Mouse (Mus musculus): ENCODE measurements at regions not wholly inside any gene's neighbourhood (a gene's known extent, or its start where the extent isn't known, plus 50 kb on each side); places are given as distances from the start of the nearest gene placed in this dataset.
A peak's percentile ranks its signal among the peaks of the same experiment; 100 is the strongest.
"Not testable (repeated sequence)": the region's sequence is repeated elsewhere in the genome, so short reads cannot be mapped to it uniquely, and the experiment has no call there.

DNA sequence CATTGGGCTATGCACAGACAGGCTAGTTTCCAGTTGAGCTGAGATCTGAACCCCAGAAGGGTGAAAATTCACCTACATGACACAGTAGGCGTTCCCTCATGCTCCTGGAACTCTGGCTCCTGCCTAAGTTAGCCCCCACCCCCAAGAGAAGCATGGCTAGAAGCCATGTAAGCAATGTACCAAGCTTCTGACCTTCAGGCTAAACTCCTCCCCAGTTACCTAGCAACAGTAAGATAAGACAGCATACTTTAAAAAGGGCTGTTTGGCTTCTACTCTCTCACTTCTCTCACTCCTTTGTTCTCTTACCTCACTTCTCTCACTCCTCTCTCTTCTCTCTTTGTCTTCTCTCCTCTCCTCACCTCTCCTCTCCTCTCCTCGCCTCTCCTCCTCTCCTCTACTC, 629.7 kb upstream of the Prmt6 start:
- DNase-seq: not testable (repeated sequence)

DNA sequence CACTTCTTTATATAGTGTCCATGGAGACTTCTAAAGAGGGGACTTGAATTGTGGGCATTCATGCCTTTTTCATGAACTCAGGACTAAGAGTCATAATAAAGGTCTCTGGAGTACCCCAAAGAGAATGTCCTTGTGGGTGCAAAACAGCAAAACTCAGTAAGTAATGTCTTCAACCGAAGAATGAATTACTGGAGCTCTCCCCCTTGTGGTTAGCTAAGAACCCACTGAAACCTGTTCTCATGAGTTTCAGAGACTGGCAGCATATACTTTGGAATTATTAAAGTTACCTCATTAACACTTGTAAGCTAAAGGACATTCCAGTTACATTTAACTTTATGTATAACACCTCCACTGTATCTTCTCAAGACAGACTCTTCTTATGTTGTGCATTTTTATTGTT, 615.2 kb upstream of the Prmt6 start:
- DNase-seq: no peak

DNA sequence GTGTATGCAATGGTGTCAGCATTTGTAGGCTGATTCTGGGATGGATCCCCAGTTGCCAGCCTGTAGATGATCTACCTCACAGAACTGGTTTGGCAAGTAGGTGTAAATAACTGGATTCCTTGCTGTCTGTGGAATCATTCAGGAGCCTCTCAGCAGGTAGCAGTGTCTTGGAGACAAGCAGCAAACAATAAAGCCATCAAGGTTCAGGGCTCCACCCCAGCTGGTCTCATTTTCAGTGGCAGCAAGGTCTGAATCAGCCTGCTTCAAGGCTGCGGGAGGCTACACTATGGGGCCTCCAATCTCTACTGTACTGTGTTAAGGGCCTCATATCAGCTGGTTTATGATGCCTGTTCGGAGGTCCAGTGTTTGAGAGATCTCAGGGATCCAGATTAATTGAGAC, 596.4 kb upstream of the Prmt6 start:
- no peak for DNase-seq

DNA sequence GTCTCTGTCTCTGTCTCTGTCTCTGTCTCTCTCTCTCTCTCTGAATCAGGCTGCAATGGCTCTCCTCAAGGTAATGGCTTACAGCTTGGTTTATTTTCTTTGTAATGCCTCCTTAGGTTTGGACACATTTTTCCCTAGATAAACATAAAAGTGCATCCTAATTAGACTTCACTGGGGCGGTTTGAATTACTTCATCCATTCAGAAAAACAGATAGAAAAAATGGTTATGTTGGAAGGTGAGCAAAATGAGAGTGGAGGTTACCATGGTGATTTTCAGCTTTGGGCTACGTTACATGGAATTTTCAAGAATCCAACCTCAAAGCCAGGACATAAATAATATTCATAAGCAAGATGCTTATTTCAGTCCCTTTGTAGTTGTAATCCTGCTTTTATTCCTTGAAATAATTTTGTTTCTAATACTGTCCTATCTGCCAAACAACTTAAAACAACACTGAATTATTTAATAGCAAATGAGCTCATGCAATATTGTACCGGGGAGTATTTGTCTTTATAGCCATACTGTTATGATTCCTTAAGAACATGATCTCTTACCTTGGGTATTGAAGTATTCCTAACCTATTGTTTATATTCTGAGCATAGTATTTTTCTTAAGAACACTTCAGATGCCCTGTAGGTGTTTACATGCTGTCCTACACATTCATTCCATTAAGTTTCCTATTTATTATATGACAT, 570.1 kb upstream of the Prmt6 start:
- DNase-seq: no peak

DNA sequence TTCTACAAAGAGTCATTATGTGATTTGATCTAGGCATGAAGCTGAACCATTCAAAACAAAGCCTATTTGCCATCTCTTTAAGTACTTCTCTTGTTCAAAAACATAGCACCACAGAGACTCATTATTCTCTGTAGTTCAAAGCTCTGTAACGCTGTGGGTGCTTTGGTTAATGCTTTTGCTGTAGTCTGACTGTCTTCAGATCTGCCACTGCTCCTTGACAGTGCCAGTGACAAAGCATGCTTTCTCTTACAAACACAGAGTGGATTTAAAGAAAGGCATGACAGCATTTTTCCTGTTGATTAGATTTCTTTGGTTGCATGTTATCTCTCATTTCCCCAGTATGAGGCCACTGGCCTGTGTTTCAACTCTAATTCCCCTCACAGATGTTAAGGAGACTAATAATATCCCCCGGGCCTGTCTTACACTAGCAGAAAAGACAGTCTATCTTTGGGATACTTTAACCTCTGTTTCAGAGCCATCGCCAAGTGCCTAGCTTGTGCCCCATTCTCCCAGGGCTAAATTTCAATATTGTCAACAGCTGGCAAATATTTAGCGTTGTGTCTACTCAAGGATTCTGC, 538.3 kb upstream of the Prmt6 start:
- DNase-seq: no peak

DNA sequence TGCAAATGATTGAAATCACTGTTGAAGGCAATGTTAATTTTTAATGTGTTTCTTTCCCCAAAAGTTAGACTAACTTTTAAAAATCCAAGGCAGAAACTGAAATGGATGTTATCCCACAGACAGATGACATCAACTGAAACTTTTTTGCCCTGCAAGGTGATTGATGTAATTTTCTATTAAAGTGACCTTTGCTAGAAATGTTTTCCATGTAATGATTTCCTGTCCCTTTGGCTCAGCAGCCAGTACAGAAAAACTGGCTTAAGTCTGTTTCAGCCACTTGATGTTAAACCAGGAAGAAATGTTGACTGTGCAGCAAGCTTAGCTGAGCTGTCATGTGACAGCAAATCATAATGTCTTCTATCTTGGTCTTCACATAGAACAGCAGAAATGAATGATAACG, 504.5 kb upstream of the Prmt6 start:
- DNase-seq: no peak

DNA sequence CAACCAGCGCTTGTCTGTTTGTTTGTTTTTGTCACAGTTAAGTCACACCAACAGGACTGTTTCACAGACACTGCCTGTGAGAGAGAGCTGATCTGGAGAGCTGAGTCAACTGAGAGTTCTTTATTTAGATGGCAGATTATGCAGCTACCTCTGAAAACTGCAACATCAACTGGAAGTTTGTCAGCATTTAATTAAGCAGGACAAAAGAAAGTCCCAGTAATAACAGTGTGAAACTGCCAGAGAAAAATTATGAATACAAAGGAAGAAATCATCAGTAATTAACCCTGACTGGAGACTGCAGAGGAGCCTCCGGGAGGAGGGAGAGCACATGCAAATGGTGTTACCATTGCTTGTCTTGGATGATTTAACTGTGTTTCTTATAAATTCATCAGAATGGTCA, 495.5 kb upstream of the Prmt6 start:
- DNase-seq: no peak

DNA sequence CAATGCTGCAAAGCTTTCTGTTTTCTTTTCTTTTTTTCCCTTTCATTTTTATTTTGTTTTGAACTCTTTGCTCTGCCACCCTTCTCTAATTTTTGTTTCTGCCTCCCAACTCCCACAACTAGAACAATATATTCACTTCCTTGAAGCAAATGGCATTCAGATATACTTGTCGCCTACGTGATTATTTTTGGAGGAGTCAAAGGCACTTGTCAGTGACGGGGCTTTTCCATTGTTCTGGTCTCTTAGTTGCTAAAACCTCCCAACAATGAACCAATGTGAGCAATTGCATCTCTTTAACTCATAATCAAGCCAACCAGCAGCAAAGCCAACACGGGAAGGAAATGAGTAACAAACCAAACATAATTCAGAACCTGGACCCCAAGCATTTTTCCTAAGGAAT, 449.3 kb upstream of the Prmt6 start:
- no peak for DNase-seq

DNA sequence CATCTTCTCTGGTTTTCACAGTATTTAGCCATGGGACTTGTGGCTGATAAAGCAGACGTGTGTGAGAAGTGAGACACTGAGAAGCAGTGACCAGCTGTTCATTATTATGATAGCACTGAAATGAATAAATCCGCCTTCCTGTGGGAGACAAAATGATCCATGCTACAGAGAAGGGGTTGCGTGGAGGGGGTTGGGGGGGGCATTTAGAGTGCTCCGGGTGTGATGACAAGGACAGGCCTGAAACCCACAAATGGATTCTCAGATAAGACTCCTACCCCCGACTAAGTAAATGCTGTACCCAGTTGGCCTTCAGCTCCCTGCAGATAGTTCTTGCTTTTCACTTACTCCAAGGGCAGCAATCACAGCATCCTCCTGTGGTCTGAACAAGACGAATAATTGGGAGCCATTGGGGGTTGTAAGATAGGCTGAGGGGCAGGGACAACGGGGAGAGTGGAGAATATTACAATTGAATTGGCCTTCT, 416.8 kb upstream of the Prmt6 start:
- DNase-seq: no peak

DNA sequence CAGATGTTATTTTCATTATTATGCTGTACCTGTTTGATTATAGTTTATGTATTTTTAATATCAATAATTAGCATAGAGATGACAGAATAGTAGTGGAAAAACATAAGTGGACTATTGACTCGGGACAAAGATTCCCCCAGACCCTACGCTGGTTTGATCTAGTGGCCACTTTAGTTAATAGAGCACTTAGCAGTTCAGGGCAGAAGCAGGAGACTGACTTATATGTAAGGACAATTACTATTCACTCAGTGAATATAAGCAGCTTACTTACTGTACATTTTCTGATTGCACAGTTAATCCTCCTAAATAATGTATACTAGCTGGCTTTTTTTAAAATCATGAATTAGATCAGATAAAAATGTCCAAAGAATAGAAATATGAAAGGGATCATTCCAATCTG, 416.2 kb upstream of the Prmt6 start:
- DNase-seq: no peak

DNA sequence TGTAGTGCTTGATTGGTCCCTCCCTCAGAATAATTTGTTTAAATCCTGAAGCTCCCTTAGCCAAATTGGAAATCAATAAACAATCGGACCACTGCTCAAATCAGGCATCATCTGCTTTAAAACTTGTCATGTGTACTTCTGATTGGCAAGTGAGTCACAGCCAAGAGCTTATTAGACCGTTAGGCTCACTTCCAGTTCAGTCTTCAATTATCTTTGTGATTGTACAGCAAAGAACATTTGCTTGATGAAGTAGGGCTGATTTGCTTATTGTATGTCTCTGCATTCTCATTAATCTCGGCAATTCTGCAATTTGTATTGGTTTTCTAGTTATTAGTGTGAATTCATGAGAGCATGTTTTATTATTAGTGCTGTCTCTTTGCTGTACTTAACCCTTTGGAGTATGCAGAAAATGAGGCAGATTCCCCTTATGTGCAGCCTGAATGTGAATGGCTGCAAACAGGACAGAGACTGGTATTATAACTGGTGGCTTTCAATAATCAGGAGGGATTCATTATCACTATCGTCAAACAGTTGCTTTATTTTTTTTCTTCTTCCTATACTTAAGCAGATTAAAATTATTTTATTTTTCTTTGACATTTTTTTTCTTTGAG, 406.8 kb upstream of the Prmt6 start:
- DNase-seq: no peak

DNA sequence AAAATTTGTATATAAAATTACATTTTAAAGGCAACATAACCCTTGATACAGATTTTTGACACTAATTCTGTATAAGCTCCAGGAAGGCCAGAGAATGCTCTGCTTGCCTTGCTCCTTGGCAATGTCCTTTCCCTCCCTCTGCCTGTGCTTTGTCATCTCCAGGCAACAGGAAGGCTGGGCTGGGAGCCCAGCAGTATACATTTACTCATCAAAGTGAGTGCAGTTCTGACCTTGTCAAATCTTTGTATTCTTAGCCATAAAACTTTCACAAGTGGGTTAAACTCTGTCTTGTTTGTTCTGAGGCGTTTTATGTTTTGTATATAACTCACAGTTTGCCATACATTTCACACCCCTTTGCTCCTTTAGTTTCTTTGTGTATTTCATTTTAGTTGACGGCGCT, 375.5 kb upstream of the Prmt6 start:
- peak; percentile 23 for DNase-seq

DNA sequence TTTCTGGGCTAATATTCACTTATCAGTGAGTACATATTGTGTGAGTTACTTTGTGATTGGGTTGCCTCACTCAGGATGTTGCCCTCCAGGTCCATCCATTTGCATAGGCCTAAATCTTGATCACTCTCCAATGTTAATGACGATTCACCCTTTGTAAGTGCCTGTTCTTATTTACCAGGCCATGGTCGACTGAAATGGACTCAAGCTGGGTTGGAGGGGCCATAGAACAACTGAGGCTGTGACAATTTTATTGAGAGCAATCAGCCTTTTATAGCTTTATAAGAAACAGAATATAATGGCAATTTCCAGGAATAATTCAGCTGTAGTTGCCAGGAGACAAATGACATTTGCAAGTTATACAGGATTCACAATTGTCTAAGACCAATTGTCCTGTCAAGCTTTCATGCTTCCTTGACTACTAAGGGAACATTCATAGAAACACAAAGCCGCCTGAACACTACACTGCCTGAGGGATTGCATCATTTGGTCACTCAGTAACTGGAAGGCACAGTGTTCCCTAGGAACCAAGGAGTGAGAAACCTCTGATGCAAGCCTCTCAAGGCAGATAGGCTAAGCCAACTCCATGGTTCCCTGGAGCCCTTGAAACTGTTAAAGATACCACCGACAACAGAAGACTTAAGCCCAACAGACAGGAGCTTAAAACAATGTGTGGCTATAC, 348.5 kb upstream of the Prmt6 start:
- peak; percentile 2 for DNase-seq

DNA sequence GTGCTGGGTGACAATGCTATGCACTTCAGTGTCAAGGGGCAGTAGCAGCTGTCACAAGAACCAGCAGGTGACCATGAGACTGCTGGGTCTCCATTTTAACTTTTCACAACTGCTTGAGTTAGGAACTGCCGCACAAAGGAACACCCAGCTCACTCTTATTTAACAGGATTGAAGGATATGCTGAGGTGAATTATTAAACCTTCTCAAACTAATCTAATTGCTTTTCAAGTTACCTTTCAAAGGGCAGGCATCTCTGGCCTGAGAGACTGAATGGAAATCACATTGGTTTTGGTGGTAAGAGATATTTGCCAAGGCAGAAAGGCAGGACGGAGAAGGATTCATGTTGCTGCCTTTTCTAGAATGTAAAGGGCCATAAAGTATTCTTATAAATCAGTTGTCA, 332.0 kb upstream of the Prmt6 start:
- no peak for DNase-seq

DNA sequence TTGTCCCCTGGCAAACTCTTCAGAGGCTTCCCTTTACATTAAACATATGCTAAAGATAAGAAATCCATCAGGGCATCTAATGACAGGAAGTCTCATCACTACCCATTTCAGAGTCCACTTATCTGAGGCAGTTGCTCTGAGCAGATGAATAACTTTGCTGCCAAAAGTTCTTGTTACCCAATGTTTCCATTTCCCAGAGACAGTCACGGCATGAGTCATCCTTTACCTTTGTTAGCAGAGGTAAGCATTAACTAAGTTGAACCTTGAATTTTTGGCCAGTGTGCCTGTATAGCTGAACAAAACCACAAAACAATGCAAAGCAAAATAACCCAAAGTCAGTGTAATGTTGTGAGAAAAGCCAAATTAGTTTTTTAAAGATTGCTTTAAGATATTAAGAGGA, 328.5 kb upstream of the Prmt6 start:
- DNase-seq: no peak

DNA sequence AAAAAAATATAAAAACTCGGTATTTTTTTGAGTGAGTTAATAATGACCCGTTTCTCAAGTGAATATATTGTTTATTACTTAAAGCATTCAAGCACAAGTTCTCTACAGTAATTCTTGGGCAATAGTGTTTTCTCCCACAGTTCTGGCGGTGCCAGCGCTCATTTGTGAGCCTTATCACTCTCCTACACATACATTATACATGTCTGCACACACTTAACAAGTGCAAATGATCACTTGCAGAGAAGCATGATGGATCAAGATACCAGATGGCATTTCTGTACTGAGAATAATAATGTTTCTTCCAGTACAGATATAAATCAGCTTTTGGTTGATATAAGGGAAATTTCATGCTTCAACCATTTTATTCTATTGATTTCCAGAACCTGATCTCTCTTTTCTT, 316.4 kb upstream of the Prmt6 start:
- no peak for DNase-seq

DNA sequence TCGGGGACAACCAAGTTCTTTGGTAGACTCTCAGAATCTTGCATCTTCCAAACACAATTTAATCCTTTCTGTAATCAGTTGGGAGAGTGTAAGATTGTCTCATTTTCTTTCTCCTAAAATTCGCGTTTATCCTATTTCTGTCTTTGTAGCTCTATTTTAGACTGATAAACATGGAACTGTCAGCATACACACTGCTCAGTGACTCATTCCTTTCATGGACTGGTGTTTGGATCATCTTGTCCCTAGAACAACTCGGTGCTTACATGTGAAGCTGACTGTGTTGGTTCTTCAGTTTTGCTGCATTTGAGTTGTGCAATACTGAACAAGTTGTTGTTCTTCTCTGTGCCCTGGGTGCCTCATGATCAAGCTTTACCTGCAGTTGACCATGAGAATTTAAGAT, 296.5 kb upstream of the Prmt6 start:
- no peak for DNase-seq

DNA sequence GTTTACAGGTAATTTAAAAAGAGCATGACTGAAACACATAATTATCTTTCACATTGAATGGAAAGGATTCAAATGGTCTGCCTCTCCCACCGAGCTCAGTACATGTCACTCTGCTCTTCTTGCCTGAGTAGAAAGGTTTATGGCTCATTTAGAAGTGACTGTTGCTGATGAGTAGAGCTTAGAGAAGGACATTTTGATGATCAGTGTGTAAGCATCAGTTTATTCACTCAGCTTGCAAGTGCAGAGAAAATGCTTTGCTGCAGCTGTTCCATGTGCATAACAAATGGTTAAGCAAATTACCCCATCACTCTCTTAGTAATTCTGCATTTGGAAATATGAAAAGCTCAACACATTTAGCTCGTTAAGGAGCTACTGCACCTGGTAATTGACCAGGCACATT, 287.5 kb upstream of the Prmt6 start:
- no peak for DNase-seq

All from adrenal gland, adult 8-10 months (tissue).